Mouse (Mus musculus) kidney, adult 2 months (tissue): ENCODE measurements around the gene Apeh. TPM values are rescaled to one million over a fixed set of nuclear protein-coding genes. Genes with fewer than 3 reads are reported as not detected.

Experiments used
- DNase-seq: peaks from one replicate; pipeline ENCODE4 v3.0.0; 2021
- H3K27ac ChIP-seq: fragments of 200-500 bp; 2 replicates; pipeline ENCODE4 v1.5.1; 2012; ENCODE audit warnings: low read depth, low read length, control low read depth, inconsistent platforms; ENCODE audit not compliant: insufficient read depth
- H3K27me3 ChIP-seq: fragments of 200-500 bp; replicated peaks from 2 replicates; pipeline ENCODE4 v1.6.1; 2012; ENCODE audit warnings: mild to moderate bottlenecking, moderate library complexity, low read length, inconsistent platforms; ENCODE audit not compliant: control insufficient read depth, insufficient read depth
- H3K36me3 ChIP-seq: fragments of 200-500 bp; 2 replicates; pipeline ENCODE4 v1.6.1; 2012; ENCODE audit warnings: mild to moderate bottlenecking, moderate library complexity, low read length, inconsistent platforms; ENCODE audit not compliant: control insufficient read depth, insufficient read depth
- H3K4me1 ChIP-seq: fragments of 200-500 bp; 2 replicates; pipeline ENCODE4 v1.6.1; 2011; ENCODE audit warnings: low read length; ENCODE audit not compliant: control insufficient read depth, insufficient read depth
- H3K4me3 ChIP-seq: fragments of 200-500 bp; 2 replicates; pipeline ENCODE4 v1.5.1; 2011; ENCODE audit warnings: mild to moderate bottlenecking, low read depth, low read length, control low read depth; ENCODE audit not compliant: insufficient read depth
- CTCF ChIP-seq: fragments of 200-500 bp; conservative IDR thresholded peaks from 2 replicates; pipeline ENCODE4 v1.5.1; 2011; ENCODE audit warnings: low read depth, mild to moderate bottlenecking, control low read depth, low read length, moderate library complexity, mixed read lengths; ENCODE audit not compliant: insufficient read depth, insufficient read length
- POLR2A ChIP-seq: fragments of 200-500 bp; IDR thresholded peaks from one replicate; pipeline ENCODE4 v1.6.1; 2011; ENCODE audit warnings: low read depth, low read length, control low read depth
- WGBS: fragments of 180-500 bp; shearing (Covaris S2); methylation state at CpG from one replicate; pipeline ENCODE4 v1.1.7; 2018; 5-methylcytosine and 5-hydroxymethylcytosine counted together
- polyA plus RNA-seq: library from polyadenylated mRNA; depleted of rRNA; stranded (reverse); fragments of >200 nt; gene quantifications from 2 replicates; pipeline ENCODE4 v1.2.3, GENCODE M21; 2012

The Apeh gene
- polyA plus RNA-seq, 1 experiment, result 299 TPM

DNA sequence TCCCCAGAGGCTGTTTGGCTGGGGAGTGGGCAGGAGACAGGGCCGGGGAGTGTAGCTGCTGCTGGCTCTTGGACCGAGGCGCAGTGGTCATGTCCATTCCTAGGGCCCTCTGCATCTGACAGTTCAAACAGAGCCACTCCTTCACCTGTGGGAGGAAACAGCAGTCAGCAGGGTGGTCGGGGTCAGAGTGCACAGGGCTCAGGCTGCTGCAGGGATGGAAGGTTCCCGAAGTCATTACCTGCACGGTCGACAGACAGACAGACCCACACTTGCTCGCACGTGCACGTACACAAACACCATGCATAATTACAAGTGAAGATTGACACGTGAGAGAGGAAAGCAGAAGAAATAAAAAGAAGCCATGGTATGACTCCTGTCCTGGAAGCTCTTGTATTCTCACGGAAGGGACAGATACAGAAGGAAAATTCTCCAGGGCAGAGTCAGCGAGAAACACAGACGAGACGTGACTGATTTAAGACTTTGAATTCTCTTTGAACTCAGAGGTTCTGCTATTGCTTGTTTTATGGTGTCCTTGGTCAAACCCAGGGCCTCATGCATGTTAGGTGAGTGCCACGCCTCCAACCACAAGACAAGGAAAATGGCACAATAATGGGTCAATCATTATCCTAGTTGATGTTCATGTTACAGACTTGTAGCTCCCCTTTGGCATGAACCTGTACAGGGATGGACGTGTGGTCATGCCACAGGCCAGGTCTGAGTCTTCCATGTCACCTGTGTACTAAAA lies 32.2 kb upstream of the Apeh start:
- no peak for DNase-seq
- TF ChIP-seq CTCF, result no peak
- TF ChIP-seq POLR2A, result no peak
- Histone ChIP-seq H3K4me3 (no peak overlapping the region), H3K27ac (no peak overlapping the region), H3K36me3 (no peaks in the 10 kb centered on the region), H3K4me1 (no peaks in the 10 kb centered on the region), H3K27me3 (no peaks in the 10 kb centered on the region)
- WGBS, result 71% methylated on average over 17 of the region's 17 CpGs

DNA sequence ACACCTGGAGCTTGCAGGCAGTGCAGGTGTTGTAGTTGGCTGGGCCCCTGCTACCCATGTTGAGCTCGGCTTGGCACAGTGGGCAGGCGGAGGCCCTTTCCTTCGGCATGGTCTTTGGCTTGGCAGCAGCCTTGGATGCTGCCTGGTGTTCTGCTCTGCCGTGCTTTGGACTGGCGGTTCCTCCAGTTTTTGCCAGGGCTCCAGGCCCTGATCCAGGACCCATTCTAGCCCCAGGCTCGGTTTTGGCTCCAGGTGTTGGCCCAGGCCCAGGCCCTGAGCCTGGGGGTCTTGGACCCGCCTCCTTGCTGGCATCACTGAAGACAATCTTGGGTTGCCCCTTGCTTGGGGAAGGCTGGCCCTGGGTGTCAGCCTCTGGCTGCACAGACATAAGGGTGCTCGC lies 31.3 kb upstream of the Apeh start:
- TF ChIP-seq POLR2A (no peak), CTCF (no peak)
- no peak overlapping the region for H3K27ac ChIP-seq
- DNase-seq, result no peak
- no peak overlapping the region for H3K4me3 ChIP-seq
- H3K36me3 ChIP-seq, result no peaks in the 10 kb centered on the region
- H3K27me3 ChIP-seq, result no peaks in the 10 kb centered on the region
- 91% methylated on average over 8 of the region's 8 CpGs for WGBS
- no peaks in the 10 kb centered on the region for H3K4me1 ChIP-seq

DNA sequence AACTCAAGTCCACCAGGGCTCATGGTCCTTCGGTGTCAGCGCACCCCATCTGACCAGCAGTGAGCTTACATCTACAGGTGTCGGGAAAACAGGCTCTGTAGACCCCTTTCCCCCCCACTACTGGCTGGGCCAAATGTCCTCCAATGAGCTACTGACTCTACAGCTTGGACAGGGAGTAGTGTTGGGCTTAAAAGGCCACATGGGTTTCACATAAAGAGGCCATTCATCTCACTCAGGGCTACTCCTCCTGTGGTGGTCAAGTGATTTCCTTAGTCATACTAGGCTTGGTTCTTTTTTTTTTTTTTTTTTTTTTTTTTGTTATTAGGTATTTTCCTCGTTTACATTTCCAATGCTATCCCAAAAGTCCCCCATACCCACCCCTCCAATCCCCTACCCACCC lies 29.5 kb upstream of the Apeh start:
- Histone ChIP-seq H3K27ac (no peak overlapping the region), H3K27me3 (no peaks in the 10 kb centered on the region), H3K4me1 (peaks cover 9% of the 10 kb centered on the region), H3K36me3 (no peaks in the 10 kb centered on the region), H3K4me3 (no peak overlapping the region)
- WGBS, result 73% methylated on average over 4 of the region's 4 CpGs
- no peak for TF ChIP-seq POLR2A
- no peak for TF ChIP-seq CTCF
- no peak for DNase-seq

DNA sequence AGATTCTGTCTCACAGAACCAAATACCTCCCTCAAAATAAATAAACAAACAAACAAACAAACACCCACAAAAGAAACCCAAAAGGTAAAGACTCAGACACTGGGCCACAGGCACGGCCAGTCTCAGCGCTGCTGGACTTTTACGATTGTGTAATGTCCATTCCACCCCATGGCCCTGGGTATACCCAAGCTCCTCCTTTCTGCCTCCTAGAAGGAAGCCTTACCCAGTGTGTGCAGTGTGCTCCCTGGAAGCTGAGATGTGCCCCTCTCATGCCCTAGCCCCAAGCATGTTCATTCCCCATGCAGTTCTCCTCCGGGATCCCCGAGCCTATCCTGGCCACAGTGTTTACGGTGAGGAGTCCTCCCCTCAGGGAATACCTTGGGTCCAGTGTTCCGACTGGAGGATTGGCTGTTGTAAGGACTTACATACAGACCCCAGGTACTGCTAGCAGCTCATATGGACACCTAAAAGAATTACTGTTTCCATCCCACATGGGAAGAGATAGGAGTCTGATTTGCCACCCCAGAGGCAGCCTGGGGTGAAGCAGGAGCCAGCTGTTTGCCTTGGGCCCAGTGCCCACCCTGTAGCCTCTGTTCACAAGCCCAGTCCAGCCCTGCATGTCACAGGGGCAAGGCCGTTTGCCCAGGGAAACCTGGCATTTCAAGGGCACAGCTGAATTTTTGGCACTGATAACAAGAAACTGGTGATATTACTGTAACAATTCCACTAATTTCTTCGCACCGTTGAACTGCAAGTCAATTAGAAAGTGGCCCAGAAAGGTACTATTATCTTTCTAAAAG lies 27.0 kb upstream of the Apeh start:
- 85% methylated on average over 10 of the region's 10 CpGs for WGBS
- H3K4me3 ChIP-seq, result no peak overlapping the region
- peak; percentile 20 for DNase-seq
- H3K27me3 ChIP-seq, result no peaks in the 10 kb centered on the region
- H3K27ac ChIP-seq, result no peak overlapping the region
- H3K4me1 ChIP-seq, result peaks cover 9% of the 10 kb centered on the region
- TF ChIP-seq CTCF, result no peak
- TF ChIP-seq POLR2A, result no peak
- H3K36me3 ChIP-seq, result no peaks in the 10 kb centered on the region

DNA sequence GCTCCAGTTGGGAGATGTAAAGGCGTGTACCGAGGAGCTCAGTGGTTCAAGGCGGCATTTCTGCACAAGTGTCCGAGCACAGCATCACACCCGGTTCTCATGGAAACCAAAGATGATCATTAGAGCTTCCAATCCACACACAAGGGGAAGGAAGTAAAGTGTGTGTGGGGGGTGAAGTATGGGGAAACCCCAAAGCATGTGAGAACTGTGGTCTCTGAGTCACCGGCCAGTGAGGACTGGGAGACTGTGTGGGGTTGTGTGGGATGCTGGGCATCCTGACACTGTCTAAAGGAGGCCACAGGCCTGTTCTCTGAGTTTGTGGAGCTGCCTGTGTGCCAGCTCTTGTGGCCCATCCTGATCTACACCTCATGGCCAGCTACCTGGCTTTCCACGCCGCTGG lies 26.3 kb upstream of the Apeh start:
- no peak overlapping the region for H3K27ac ChIP-seq
- DNase-seq, result no peak
- no peak overlapping the region for H3K4me3 ChIP-seq
- H3K27me3 ChIP-seq, result no peaks in the 10 kb centered on the region
- TF ChIP-seq POLR2A (no peak), CTCF (no peak)
- peaks cover 9% of the 10 kb centered on the region for H3K4me1 ChIP-seq
- WGBS, result 88% methylated on average over 8 of the region's 8 CpGs
- H3K36me3 ChIP-seq, result no peaks in the 10 kb centered on the region

DNA sequence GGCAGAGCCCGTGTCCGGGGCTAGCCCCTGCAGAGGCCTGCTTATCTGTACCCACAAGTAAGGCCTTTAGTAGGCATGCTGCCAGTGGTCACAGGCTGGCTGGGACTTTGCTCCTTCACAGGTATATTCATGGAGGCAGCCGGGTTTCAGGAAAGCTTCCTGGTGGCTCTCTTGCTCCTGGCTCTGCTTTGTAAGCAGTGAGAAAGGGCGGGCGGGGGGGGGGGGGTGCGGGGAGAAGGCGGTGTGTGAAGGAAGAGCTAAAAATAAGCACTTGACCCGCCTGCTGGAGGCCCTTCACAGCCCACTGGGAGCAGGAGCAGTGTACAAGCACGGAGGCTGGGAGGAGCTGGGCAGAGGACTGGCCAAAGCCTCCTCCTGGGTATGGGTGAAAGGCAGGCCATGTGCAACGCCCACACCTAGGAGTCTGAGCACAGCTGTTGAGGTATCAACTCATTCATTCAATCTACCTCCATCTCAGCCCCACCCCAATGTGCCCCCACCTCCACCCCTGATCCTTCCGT lies 25.5 kb upstream of the Apeh start:
- peak; percentile 87 for DNase-seq
- Histone ChIP-seq H3K36me3 (no peaks in the 10 kb centered on the region), H3K27me3 (no peaks in the 10 kb centered on the region), H3K4me1 (peaks cover 9% of the 10 kb centered on the region), H3K4me3 (no peak overlapping the region), H3K27ac (peak overlapping the region; percentile 65)
- TF ChIP-seq CTCF (no peak), POLR2A (no peak)
- WGBS, result 13% methylated on average over 11 of the region's 11 CpGs

DNA sequence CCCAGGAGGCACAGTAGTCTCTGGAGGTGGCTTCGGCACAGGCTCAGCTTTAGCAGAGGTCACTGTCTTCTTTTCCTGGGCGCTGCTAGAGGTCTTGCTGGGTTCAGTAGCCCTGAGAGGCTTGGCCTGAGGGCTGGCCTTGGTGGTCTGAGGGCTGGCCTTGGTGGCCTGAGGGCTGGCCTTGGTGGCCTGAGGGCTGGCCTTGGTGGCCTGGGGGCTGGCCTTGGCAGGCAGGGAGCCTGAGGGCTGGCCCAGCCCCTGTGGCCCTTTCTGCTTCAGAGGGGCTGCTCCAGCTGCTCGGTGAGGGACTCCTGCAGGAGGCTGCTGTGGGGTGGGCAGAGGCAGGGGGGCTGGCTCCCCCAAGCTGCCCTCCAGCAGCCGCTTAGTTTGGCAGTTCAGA lies 22.7 kb upstream of the Apeh start:
- Histone ChIP-seq H3K27me3 (no peaks in the 10 kb centered on the region), H3K27ac (no peak overlapping the region), H3K4me1 (peaks cover 9% of the 10 kb centered on the region), H3K36me3 (no peaks in the 10 kb centered on the region), H3K4me3 (no peak overlapping the region)
- WGBS, result 75% methylated on average over 4 of the region's 4 CpGs
- TF ChIP-seq POLR2A (no peak), CTCF (no peak)
- no peak for DNase-seq
